Mouse (Mus musculus): ENCODE measurements around the gene 2610301B20Rik. TPM values are rescaled to one million over a fixed set of nuclear protein-coding genes. Genes with fewer than 3 reads are reported as not detected.
"Not testable (repeated sequence)": the region's sequence is repeated elsewhere in the genome, so short reads cannot be mapped to it uniquely, and the experiment has no call there.

2610301B20Rik gene
- polyA plus RNA-seq, 1 experiment = 0.55 TPM

DNA sequence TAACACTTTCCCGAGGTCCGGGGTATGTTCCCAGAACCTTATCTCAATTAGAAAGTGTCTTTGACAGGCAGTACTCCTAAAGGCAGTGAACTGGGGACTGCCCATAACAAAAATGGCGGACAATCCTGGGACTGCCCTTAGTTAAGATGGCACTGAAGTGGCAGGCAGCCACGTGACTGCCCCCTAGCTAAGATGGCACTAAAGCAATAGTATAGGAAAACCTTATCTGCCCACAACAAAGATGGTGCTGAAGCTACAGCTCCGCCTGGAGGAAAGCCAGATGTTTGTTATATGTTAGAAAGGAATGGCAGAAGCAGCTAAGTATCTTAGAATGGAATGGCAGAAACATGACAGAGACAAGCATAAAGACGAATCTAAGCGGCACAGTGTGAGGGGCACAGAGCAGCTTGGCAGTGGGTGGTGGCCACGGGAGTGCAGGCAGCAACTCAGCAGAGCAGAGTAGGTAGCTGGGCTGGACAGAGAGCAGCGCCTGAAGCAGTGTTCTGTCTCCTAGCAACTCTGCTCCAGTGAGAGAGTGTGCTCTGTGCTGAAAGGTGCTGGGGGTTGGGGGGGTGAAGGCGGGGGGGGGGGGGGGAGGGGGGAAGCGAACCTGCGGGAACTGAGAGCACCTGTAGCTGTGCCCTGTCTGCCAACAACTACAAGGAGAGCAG lies 14.3 kb upstream of the 2610301B20Rik start:
- H3K27me3 ChIP-seq (ENCODE audit: control insufficient read depth, insufficient read depth, low read length) = no peaks in the 10 kb centered on the region
- 34% methylated on average over 12 of the region's 12 CpGs for WGBS
- no peaks in the 10 kb centered on the region for H3K4me1 ChIP-seq (ENCODE audit: control insufficient read depth, insufficient read depth, insufficient read length, low read length)
- 0 out of 2 replicates have a peak overlapping the region, but pooled peaks have one; percentile 17 for H3K4me3 ChIP-seq (ENCODE audit: low read depth, low read length)
- H3K27ac ChIP-seq (ENCODE audit: insufficient read depth, low read depth, low read length) = no peak overlapping the region
- no peaks in the 10 kb centered on the region for H3K36me3 ChIP-seq (ENCODE audit: control insufficient read depth, insufficient read depth, low read length)
- TF ChIP-seq CTCF (IDR thresholded peaks at IDR 0.05; ENCODE audit: extremely low read depth, insufficient read length, insufficient replicate concordance, low read depth, low read length) (no peak), POLR2A (IDR thresholded peaks at IDR 0.05; ENCODE audit: low read depth, low read length) (no peak)

DNA sequence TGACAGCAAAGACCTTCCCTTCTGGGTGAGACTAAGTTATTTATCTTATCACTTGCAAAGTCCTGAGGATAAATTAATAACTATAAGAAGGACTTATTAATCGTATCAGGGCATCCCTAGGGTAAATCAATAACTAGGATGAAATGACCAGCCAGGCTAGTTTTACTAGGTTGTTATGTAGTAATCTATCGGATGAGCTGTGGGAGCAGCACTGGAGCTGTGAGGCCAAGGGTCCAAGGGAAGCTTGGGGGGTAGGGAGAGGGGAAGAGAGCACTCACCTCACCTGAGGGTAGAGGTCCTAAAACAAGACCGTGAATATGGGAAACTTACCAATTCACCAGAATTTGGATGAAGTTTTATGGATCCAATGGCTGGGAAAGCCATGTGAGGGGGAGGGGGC lies 13.5 kb upstream of the 2610301B20Rik start:
- H3K27ac ChIP-seq (ENCODE audit: insufficient read depth, low read depth, low read length) = no peak overlapping the region
- H3K4me3 ChIP-seq (ENCODE audit: low read depth, low read length) = no peak overlapping the region
- H3K36me3 ChIP-seq (ENCODE audit: control insufficient read depth, insufficient read depth, low read length) = no peaks in the 10 kb centered on the region
- H3K27me3 ChIP-seq (ENCODE audit: control insufficient read depth, insufficient read depth, low read length) = no peaks in the 10 kb centered on the region
- TF ChIP-seq CTCF (IDR thresholded peaks at IDR 0.05; ENCODE audit: extremely low read depth, insufficient read length, insufficient replicate concordance, low read depth, low read length) (no peak), POLR2A (IDR thresholded peaks at IDR 0.05; ENCODE audit: low read depth, low read length) (no peak)
- WGBS = 36% methylated on average over 3 of the region's 3 CpGs
- no peaks in the 10 kb centered on the region for H3K4me1 ChIP-seq (ENCODE audit: control insufficient read depth, insufficient read depth, insufficient read length, low read length)

DNA sequence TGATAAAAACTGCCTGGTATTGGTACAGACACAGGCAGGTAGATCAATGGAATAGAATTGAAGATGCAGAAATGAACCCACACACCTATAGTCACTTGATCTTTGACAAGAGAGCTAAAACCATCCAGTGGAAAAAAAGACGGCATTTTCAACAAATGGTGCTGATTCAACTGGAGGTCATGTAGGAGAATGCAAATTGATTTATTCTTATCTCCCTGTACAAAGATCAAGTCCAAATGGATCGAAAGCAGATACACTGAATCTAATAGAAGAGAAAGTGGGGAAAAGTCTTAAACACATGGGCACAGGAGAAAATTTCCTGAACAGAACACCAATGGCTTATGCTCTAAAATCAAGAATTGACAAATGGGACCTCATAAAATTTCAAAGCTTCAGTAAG lies 11.4 kb upstream of the 2610301B20Rik start:
- H3K27ac ChIP-seq (ENCODE audit: insufficient read depth, low read depth, low read length); H3K4me1 ChIP-seq (ENCODE audit: control insufficient read depth, insufficient read depth, insufficient read length, low read length); H3K36me3 ChIP-seq (ENCODE audit: control insufficient read depth, insufficient read depth, low read length); H3K4me3 ChIP-seq (ENCODE audit: low read depth, low read length); H3K27me3 ChIP-seq (ENCODE audit: control insufficient read depth, insufficient read depth, low read length): not testable (repeated sequence)
- 47% methylated on average over 2 of the region's 2 CpGs for WGBS

DNA sequence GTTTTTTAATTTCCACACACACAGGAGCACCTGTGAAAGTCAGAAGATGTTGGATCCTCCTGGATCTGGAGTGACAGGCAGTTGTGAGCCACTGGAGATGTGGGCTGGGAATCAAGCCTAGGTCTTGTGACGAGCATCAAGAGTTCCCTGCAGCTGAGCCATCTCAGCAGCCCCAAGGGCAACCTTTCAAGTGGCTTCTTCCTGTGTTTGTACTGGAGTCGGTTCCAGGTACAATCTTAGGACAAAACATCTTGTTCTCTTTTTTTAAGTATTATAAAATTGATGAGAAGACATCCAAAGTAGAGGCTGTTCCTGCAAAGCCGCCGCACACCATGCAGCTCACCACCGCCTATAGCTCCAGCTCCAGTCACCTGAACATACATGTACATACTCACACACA lies 2.1 kb upstream of the 2610301B20Rik start:
- Histone ChIP-seq H3K27ac (ENCODE audit: insufficient read depth, low read depth, low read length) (no peak overlapping the region), H3K4me1 (ENCODE audit: control insufficient read depth, insufficient read depth, insufficient read length, low read length) (peaks cover 5% of the 10 kb centered on the region; the same call in 1 of the 2 replicates), H3K36me3 (ENCODE audit: control insufficient read depth, insufficient read depth, low read length) (no peaks in the 10 kb centered on the region), H3K4me3 (ENCODE audit: low read depth, low read length) (no peak overlapping the region), H3K27me3 (ENCODE audit: control insufficient read depth, insufficient read depth, low read length) (no peaks in the 10 kb centered on the region)
- TF ChIP-seq CTCF (IDR thresholded peaks at IDR 0.05; ENCODE audit: extremely low read depth, insufficient read length, insufficient replicate concordance, low read depth, low read length) = no peak
- no peak for TF ChIP-seq POLR2A (IDR thresholded peaks at IDR 0.05; ENCODE audit: low read depth, low read length)
- 84% methylated on average over 5 of the region's 5 CpGs for WGBS

DNA sequence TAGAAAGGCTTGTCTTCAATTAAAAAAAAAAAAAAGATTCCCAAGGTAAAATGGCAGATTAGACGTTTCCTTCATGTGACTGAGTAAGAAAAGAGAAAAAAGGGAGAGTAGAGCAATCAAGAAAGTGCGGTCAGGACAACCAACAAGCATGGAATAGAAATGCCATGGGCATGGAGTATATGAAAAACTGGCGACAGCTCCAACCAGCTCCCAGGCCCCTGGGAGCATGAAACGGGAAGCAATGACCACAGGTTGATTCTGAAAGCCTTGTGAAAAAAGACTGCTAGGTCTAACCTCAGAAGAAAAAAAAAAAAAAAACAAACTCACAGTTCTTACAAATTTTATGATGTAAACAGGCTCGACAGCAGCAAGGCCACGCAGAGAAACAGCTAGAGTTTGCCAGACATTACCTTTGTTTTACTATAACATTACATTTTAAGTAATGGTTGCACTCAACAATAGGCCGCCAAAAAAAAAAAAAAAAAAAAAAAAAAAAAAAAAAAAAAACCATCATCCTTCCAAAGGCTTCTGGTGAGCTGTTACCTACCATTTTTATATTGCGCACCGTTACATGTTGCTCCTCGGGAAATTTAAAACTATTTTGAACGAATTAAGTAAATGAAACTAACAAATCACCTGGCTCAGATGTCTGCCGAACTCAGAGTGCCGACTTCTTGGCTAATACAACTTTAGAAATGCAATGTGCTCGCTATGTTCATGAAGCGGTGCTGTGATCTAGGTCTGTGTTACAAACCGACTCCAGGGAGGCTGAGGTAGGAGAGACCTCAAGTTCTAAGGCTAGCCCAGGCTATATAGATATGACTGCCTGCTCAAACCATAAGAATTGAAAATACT lies 1.4 kb upstream of the 2610301B20Rik start:
- WGBS = 39% methylated on average over 16 of the region's 16 CpGs
- H3K36me3 ChIP-seq (ENCODE audit: control insufficient read depth, insufficient read depth, low read length) = no peaks in the 10 kb centered on the region
- TF ChIP-seq POLR2A (IDR thresholded peaks at IDR 0.05; ENCODE audit: low read depth, low read length) (no peak), CTCF (IDR thresholded peaks at IDR 0.05; ENCODE audit: extremely low read depth, insufficient read length, insufficient replicate concordance, low read depth, low read length) (no peak)
- no peak overlapping the region for H3K27ac ChIP-seq (ENCODE audit: insufficient read depth, low read depth, low read length)
- H3K4me3 ChIP-seq (ENCODE audit: low read depth, low read length) = no peak overlapping the region
- no peaks in the 10 kb centered on the region for H3K27me3 ChIP-seq (ENCODE audit: control insufficient read depth, insufficient read depth, low read length)
- peaks cover 5% of the 10 kb centered on the region; the same call in 1 of the 2 replicates for H3K4me1 ChIP-seq (ENCODE audit: control insufficient read depth, insufficient read depth, insufficient read length, low read length)

DNA sequence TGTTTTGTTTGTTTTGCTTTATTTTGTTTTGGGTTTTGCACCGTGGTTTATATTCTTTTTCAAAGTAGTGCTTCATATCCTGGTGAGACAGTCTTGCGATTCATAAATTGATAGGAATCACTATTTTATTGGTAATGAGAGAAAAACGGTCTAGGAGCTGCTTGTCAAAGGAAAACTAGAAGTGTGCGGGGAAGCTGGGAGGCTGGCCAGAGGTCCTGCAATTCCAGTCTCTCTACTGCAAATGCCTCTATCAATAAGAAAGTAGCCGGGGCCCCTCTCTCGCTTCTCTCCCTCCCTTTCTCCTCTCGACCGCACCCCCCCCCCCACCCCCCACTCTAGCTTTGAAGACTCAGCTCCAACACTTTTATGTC lies 764 bp upstream of the 2610301B20Rik start:
- Histone ChIP-seq H3K4me1 (ENCODE audit: control insufficient read depth, insufficient read depth, insufficient read length, low read length) (peaks cover 5% of the 10 kb centered on the region; the same call in 1 of the 2 replicates), H3K4me3 (ENCODE audit: low read depth, low read length) (peak overlapping the region; percentile 87), H3K36me3 (ENCODE audit: control insufficient read depth, insufficient read depth, low read length) (no peaks in the 10 kb centered on the region), H3K27ac (ENCODE audit: insufficient read depth, low read depth, low read length) (no peak overlapping the region), H3K27me3 (ENCODE audit: control insufficient read depth, insufficient read depth, low read length) (no peaks in the 10 kb centered on the region)
- 4% methylated on average over 7 of the region's 8 CpGs for WGBS
- no peak for TF ChIP-seq CTCF (IDR thresholded peaks at IDR 0.05; ENCODE audit: extremely low read depth, insufficient read length, insufficient replicate concordance, low read depth, low read length)

DNA sequence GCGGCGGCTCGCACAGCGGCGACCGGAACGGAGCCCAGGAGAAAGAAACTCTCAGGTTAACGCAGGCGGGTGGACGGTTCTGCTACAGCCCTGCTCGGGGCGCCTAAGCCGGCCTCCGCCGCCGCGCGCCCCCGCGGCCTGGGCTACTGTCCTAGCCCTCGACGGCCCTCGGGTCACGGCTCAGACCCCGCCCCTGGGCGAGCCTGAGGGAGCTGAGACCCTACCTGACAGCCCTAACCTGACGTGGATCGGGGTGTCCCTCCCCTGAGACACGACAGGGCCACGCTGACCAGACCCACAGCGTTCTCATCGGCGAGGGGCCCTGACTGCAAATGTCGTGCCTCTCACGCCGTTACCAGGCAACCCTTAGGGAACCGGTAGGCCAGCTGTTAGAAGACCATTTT lies 422 bp downstream of the 2610301B20Rik start:
- H3K27ac ChIP-seq (ENCODE audit: insufficient read depth, low read depth, low read length) = peak overlapping the region; percentile 67

More for the DNA sequence above, 422 bp downstream of the 2610301B20Rik start:
- under 1% methylated on average over 37 of the region's 37 CpGs for WGBS
- Histone ChIP-seq H3K36me3 (ENCODE audit: control insufficient read depth, insufficient read depth, low read length) (no peaks in the 10 kb centered on the region), H3K27me3 (ENCODE audit: control insufficient read depth, insufficient read depth, low read length) (no peaks in the 10 kb centered on the region), H3K4me1 (ENCODE audit: control insufficient read depth, insufficient read depth, insufficient read length, low read length) (peaks cover 5% of the 10 kb centered on the region; the same call in 1 of the 2 replicates), H3K4me3 (ENCODE audit: low read depth, low read length) (peak overlapping the region; percentile 87)
- TF ChIP-seq CTCF (IDR thresholded peaks at IDR 0.05; ENCODE audit: extremely low read depth, insufficient read length, insufficient replicate concordance, low read depth, low read length) (no peak), POLR2A (IDR thresholded peaks at IDR 0.05; ENCODE audit: low read depth, low read length) (no peak)

All from small intestine, adult 2 months (tissue).